Mouse (Mus musculus) hindbrain, postnatal 0 days (tissue): ENCODE results near the gene Myod1. TPM values are rescaled to one million over a fixed set of nuclear protein-coding genes. Genes with fewer than 3 reads are reported as not detected.
A peak's percentile ranks its signal among the peaks of the same experiment; 100 is the strongest.

Experiments
- ATAC-seq: fragments of 200-750 bp; cut with Nextera tagmentation; 2 replicates; pipeline ENCODE4 v1.8.0; 2017; ENCODE audit warnings: mild to moderate bottlenecking, moderate TSS enrichment, moderate library complexity
- DNase-seq: peaks from one replicate; pipeline ENCODE4 v3.0.0-alpha.2; 2015; ENCODE audit warnings: low spot score
- H3K27ac ChIP-seq: fragments of 300-500 bp; sonication (generic); 2 replicates; pipeline ENCODE4 v1.5.1; 2014; ENCODE audit warnings: mild to moderate bottlenecking
- H3K27me3 ChIP-seq: fragments of 300-500 bp; sonication (generic); 2 replicates; pipeline ENCODE4 v1.6.1; 2014; ENCODE audit warnings: low read length, mixed read lengths; ENCODE audit not compliant: insufficient read depth
- H3K36me3 ChIP-seq: fragments of 300-500 bp; sonication (generic); 2 replicates; pipeline ENCODE4 v1.6.1; 2014; ENCODE audit warnings: low read length, mixed read lengths; ENCODE audit not compliant: insufficient read depth
- H3K4me1 ChIP-seq: fragments of 300-500 bp; sonication (generic); 2 replicates; pipeline ENCODE4 v1.6.1; 2014; ENCODE audit warnings: antibody characterized with exemption, low read length, mixed read lengths; ENCODE audit not compliant: insufficient read depth
- H3K4me2 ChIP-seq: fragments of 300-500 bp; sonication (generic); 2 replicates; pipeline ENCODE4 v1.6.1; 2014; ENCODE audit warnings: low read depth, mild to moderate bottlenecking, low read length, moderate library complexity, mixed read lengths
- H3K4me3 ChIP-seq: fragments of 300-500 bp; sonication (generic); 2 replicates; pipeline ENCODE4 v1.5.1; 2014; ENCODE audit warnings: low read length
- H3K9ac ChIP-seq: fragments of 300-500 bp; sonication (generic); replicated peaks from 2 replicates; pipeline ENCODE4 v1.6.1; 2014; ENCODE audit warnings: mild to moderate bottlenecking, low read length, moderate library complexity, mixed read lengths
- H3K9me3 ChIP-seq: fragments of 300-500 bp; sonication (generic); 2 replicates; pipeline ENCODE4 v1.6.1; 2016; ENCODE audit warnings: low read length, mixed read lengths
- CTCF ChIP-seq: IDR thresholded peaks from 2 replicates; pipeline ENCODE4 v1.5.1; 2016; ENCODE audit warnings: antibody characterized with exemption, control low read depth, low read depth
- WGBS: fragments of 180-500 bp; shearing (Covaris S2); extraction: QIAGEN DNeasy Blood & Tissue Kit; methylation state at CpG from one replicate; pipeline ENCODE4 v1.1.7; 2014; 5-methylcytosine and 5-hydroxymethylcytosine counted together
- polyA plus RNA-seq: library from polyadenylated mRNA; unstranded; fragments of >200 nt; fragmentation: Nextera tagmentation; extraction: Ambion mirVana; gene quantifications from 2 replicates; pipeline ENCODE4 v1.2.1, GENCODE M21; 2015
- total RNA-seq: library from RNA; depleted of rRNA; stranded (reverse); fragments of >200 nt; gene quantifications from 2 replicates; pipeline ENCODE4 v1.2.3, GENCODE M21; 2014; rRNA removed

Gene Myod1
- total and polyA plus RNA-seq, 2 experiments from 2014 or later = 0.20 to 0.99 TPM

- ATAC-seq = peak; percentile 63
These were observed 45.9 kb downstream of the Myod1 start for GRCm38 (mm10) chr7:46422052-46422763.

GRCm38 (mm10) chr7:46422764-46423412 is 46.6 kb downstream of the Myod1 start:
- Histone ChIP-seq H3K4me1 (peaks cover 16% of the 10 kb centered on the region), H3K36me3 (peaks cover 2% of the 10 kb centered on the region; the same call in 1 of the 2 replicates), H3K4me3 (no peak overlapping the region), H3K9ac (no peak overlapping the region), H3K27me3 (no peaks in the 10 kb centered on the region), H3K27ac (peak overlapping the region; percentile 52), H3K9me3 (no peaks in the 10 kb centered on the region), H3K4me2 (0 out of 2 replicates have a peak overlapping the region, but pooled peaks have one; percentile 22)
- DNase-seq (peak; percentile 69), ATAC-seq (peak; percentile 52)
- 45% methylated on average over 14 of the region's 18 CpGs for WGBS
- peak; percentile 78 for TF ChIP-seq CTCF

More at GRCm38 (mm10) chr7:46422052-46422763, 45.9 kb downstream of the Myod1 start:
- H3K4me1 ChIP-seq = peaks cover 16% of the 10 kb centered on the region
- 22% methylated on average over 8 of the region's 8 CpGs for WGBS
- H3K9ac ChIP-seq = no peak overlapping the region
- TF ChIP-seq CTCF = no peak
- peak overlapping the region; percentile 52 for H3K27ac ChIP-seq
- peak; percentile 79 for DNase-seq
- 0 out of 2 replicates have a peak overlapping the region, but pooled peaks have one; percentile 22 for H3K4me2 ChIP-seq
- no peaks in the 10 kb centered on the region for H3K9me3 ChIP-seq
- no peaks in the 10 kb centered on the region for H3K27me3 ChIP-seq
- no peaks in the 10 kb centered on the region; the same call in 1 of the 2 replicates for H3K36me3 ChIP-seq
- no peak overlapping the region for H3K4me3 ChIP-seq

- TF ChIP-seq CTCF = no peak
- Histone ChIP-seq H3K9ac (no peak overlapping the region), H3K4me3 (no peak overlapping the region), H3K27me3 (no peaks in the 10 kb centered on the region), H3K36me3 (peaks cover 8% of the 10 kb centered on the region; the same call in 1 of the 2 replicates), H3K27ac (no peak overlapping the region), H3K4me1 (peaks cover 16% of the 10 kb centered on the region), H3K4me2 (no peak overlapping the region), H3K9me3 (no peaks in the 10 kb centered on the region)
- 57% methylated on average over 3 of the region's 3 CpGs for WGBS
- DNase-seq (no peak), ATAC-seq (no peak)
These were observed 47.7 kb downstream of the Myod1 start for GRCm38 (mm10) chr7:46423951-46424350.

GRCm38 (mm10) chr7:46425012-46425411 is 48.7 kb downstream of the Myod1 start:
- 26% methylated on average over 4 of the region's 4 CpGs for WGBS
- no peak for TF ChIP-seq CTCF
- DNase-seq (no peak), ATAC-seq (no peak)
- Histone ChIP-seq H3K9ac (no peak overlapping the region), H3K9me3 (no peaks in the 10 kb centered on the region), H3K4me2 (no peak overlapping the region), H3K27me3 (no peaks in the 10 kb centered on the region), H3K4me3 (no peak overlapping the region), H3K4me1 (peaks cover 16% of the 10 kb centered on the region), H3K36me3 (peaks cover 8% of the 10 kb centered on the region; the same call in 1 of the 2 replicates), H3K27ac (no peak overlapping the region)

Other genes starting within 250 kb of the Myod1 start
- 21.7 and 29.8 TPM in 2 replicates for gene Abcc8, start 196.4 kb upstream of the Myod1 start, total RNA-seq
- 10.1 and 11.2 TPM in 2 replicates for gene Abcc8, start 196.4 kb upstream of the Myod1 start, polyA plus RNA-seq
- 1.7 TPM in 1 of 2 replicates, not detected in the other for gene Ush1c, start 138.0 kb upstream of the Myod1 start, total RNA-seq
- gene Ush1c, start 138.0 kb upstream of the Myod1 start, polyA plus RNA-seq = 1.5 and 1.6 TPM in 2 replicates
- under 0.01 TPM in 1 of 2 replicates, not detected in the other for gene Otog, start 135.5 kb upstream of the Myod1 start, total RNA-seq
- 0.04 TPM in 1 of 2 replicates, not detected in the other for gene Otog, start 135.5 kb upstream of the Myod1 start, polyA plus RNA-seq
- 43.7 and 45.6 TPM in 2 replicates for gene Kcnc1, start 20.0 kb downstream of the Myod1 start, total RNA-seq
- 25.0 and 25.6 TPM in 2 replicates for gene Kcnc1, start 20.0 kb downstream of the Myod1 start, polyA plus RNA-seq